Mouse (Mus musculus) ES-E14 (cell line): ENCODE results near the gene Nags. TPM values are rescaled to one million over a fixed set of nuclear protein-coding genes. Genes with fewer than 3 reads are reported as not detected.

Source experiments
- DNase-seq: peaks from one replicate; pipeline ENCODE4 v3.0.0-alpha.2; 2013; ENCODE audit warnings: low read depth, low spot score
- H3K27ac ChIP-seq: 2 replicates; pipeline ENCODE4 v1.5.1; 2012; ENCODE audit warnings: low read depth, mild to moderate bottlenecking, low read length, moderate library complexity, mixed read lengths; ENCODE audit not compliant: poor library complexity, insufficient read depth, severe bottlenecking
- H3K36me3 ChIP-seq: 2 replicates; pipeline ENCODE4 v1.6.1; 2012; ENCODE audit warnings: mild to moderate bottlenecking, low read length, moderate library complexity, mixed read lengths; ENCODE audit not compliant: control insufficient read depth, poor library complexity, insufficient read depth, severe bottlenecking
- H3K4me1 ChIP-seq, 2 experiments: fragments of 150-350 bp in 1 of 2; sonication (generic) in 1 of 2; 2 replicates each; pipeline ENCODE4 v1.6.1; 2012; ENCODE audit warnings: low read length in 2 of 2, mild to moderate bottlenecking in 1 of 2, mixed read lengths in 1 of 2; ENCODE audit not compliant: control insufficient read depth in 2 of 2, insufficient read depth in 2 of 2, poor library complexity in 1 of 2
- H3K4me3 ChIP-seq, 2 experiments: fragments of 150-350 bp in 1 of 2; sonication (generic) in 1 of 2; 2 replicates each; pipeline ENCODE4 v1.5.1; 2012; ENCODE audit warnings: low read length in 2 of 2, low read depth in 1 of 2, mild to moderate bottlenecking in 1 of 2, mixed read lengths in 1 of 2; ENCODE audit not compliant: insufficient read depth in 1 of 2, poor library complexity in 1 of 2, severe bottlenecking in 1 of 2
- H3K9ac ChIP-seq: 2 replicates; pipeline ENCODE4 v1.6.1; 2012; ENCODE audit warnings: low read depth, mild to moderate bottlenecking, low read length, mixed read lengths; ENCODE audit not compliant: poor library complexity, insufficient read depth, severe bottlenecking
- H3K9me3 ChIP-seq: fragments of 150-350 bp; sonication (generic); 2 replicates; pipeline ENCODE4 v1.6.1; 2012; ENCODE audit warnings: low read depth, mild to moderate bottlenecking, low read length; ENCODE audit not compliant: control insufficient read depth, insufficient read depth
- CHD2 ChIP-seq: IDR thresholded peaks from 2 replicates; pipeline ENCODE4 v1.6.1; 2014; ENCODE audit warnings: mild to moderate bottlenecking, low read depth, low read length, inconsistent platforms
- HCFC1 ChIP-seq: IDR thresholded peaks from 2 replicates; pipeline ENCODE4 v1.6.1; 2012; ENCODE audit warnings: low read length, inconsistent platforms, borderline replicate concordance; ENCODE audit not compliant: insufficient read depth
- MAFK ChIP-seq: IDR thresholded peaks from 2 replicates; pipeline ENCODE4 v1.6.1; 2014; ENCODE audit warnings: mild to moderate bottlenecking, low read depth, low read length, inconsistent platforms; ENCODE audit not compliant: insufficient read depth
- ZC3H11A ChIP-seq: IDR thresholded peaks from 2 replicates; pipeline ENCODE4 v1.6.1; 2012; ENCODE audit warnings: low read depth, mild to moderate bottlenecking, inconsistent platforms, low read length, borderline replicate concordance
- ZNF384 ChIP-seq: IDR thresholded peaks from 2 replicates; pipeline ENCODE4 v1.6.1; 2012; ENCODE audit warnings: low read depth, low read length, inconsistent platforms
- in situ Hi-C, 2 experiments: fragments of 600-800 bp; cut with MboI; formaldehyde crosslinking; loops; one replicate each; pipeline ENCODE4 v1.15.1; 2025; ENCODE audit warnings: low sequenced_read_pairs in 2 of 2, inconsistent platforms in 1 of 2; ENCODE audit not compliant: unreplicated experiment in 2 of 2
- total RNA-seq: library from RNA; depleted of rRNA; stranded (reverse); fragments of 300-350 nt; gene quantifications from 2 replicates; pipeline ENCODE4 v1.2.3, GENCODE M21; 2012; rRNA removed

Gene Nags
- 0.45 and 0.90 TPM in 2 replicates for total RNA-seq

- H3K36me3 ChIP-seq = no peaks in the 10 kb centered on the region
- H3K27ac ChIP-seq = no peak within 1 kb of the TSS
- H3K9me3 ChIP-seq = no peaks in the 10 kb centered on the region
- in situ Hi-C loops = no loop called here
- peak within 1 kb of the TSS; percentile 57 to 61 for H3K4me3 ChIP-seq
- no peak for DNase-seq
- TF ChIP-seq CHD2 (no peak), HCFC1 (no peak), ZC3H11A (no peak), ZNF384 (no peak), MAFK (no peak)
- 0 out of 2 replicates have a peak within 1 kb of the TSS, but pooled peaks have one; percentile 22 for H3K9ac ChIP-seq
- peaks cover 2 to 8% of the 10 kb centered on the region in 2 experiments; a peak in 3 of 4 replicates for H3K4me1 ChIP-seq
Measured at GRCm38 (mm10) chr11:102145471-102146001, at the start of gene Nags. Gene Nags (plus strand): TSS chr11:102145513.

- no peak for DNase-seq
- Histone ChIP-seq H3K36me3 (no peaks in the 10 kb centered on the region), H3K27ac (no peak overlapping the region), H3K9me3 (no peaks in the 10 kb centered on the region), H3K9ac (no peak overlapping the region), H3K4me1 (peaks cover 3 to 17% of the 10 kb centered on the region in 2 experiments; a peak in 3 of 4 replicates), H3K4me3 (no peak overlapping the region)
- in situ Hi-C loops = no loop called here
- TF ChIP-seq ZNF384 = no peak
- TF ChIP-seq MAFK = no peak
- no peak for TF ChIP-seq ZC3H11A
- no peak for TF ChIP-seq HCFC1
- no peak for TF ChIP-seq CHD2
Measured at GRCm38 (mm10) chr11:102095676-102096075, 49.6 kb upstream of the Nags start.

- in situ Hi-C loops = no loop called here
- H3K4me1 ChIP-seq = peaks cover 3 to 17% of the 10 kb centered on the region in 2 experiments; a peak in 3 of 4 replicates
- H3K4me3 ChIP-seq = peak overlapping the region; percentile 20 to 28; a peak in 1 of 4 replicates
- H3K27ac ChIP-seq = no peak overlapping the region
- H3K36me3 ChIP-seq = no peaks in the 10 kb centered on the region
- TF ChIP-seq CHD2 (no peak), ZC3H11A (no peak), HCFC1 (no peak), MAFK (no peak), ZNF384 (no peak)
- H3K9me3 ChIP-seq = no peaks in the 10 kb centered on the region
- DNase-seq = no peak
- 0 out of 2 replicates have a peak overlapping the region, but pooled peaks have one; percentile 23 for H3K9ac ChIP-seq
Measured at GRCm38 (mm10) chr11:102096446-102096845, 48.9 kb upstream of the Nags start.

GRCm38 (mm10) chr11:102096887-102097391 lies 48.4 kb upstream of the Nags start:
- peaks cover 3 to 17% of the 10 kb centered on the region in 2 experiments; a peak in 3 of 4 replicates for H3K4me1 ChIP-seq
- peak overlapping the region; percentile 35 to 67 for H3K4me3 ChIP-seq
- TF ChIP-seq MAFK (no peak), HCFC1 (0 out of 2 replicates have a peak, but pooled peaks have one; percentile 29), ZC3H11A (no peak), ZNF384 (no peak)
- H3K36me3 ChIP-seq = no peaks in the 10 kb centered on the region
- H3K9me3 ChIP-seq = no peaks in the 10 kb centered on the region
- H3K27ac ChIP-seq = no peak overlapping the region
- peak; percentile 81 for DNase-seq
- in situ Hi-C loops = no loop called here
- peak overlapping the region; percentile 45 for H3K9ac ChIP-seq

- Histone ChIP-seq H3K27ac (no peak within 1 kb of the TSS), H3K4me3 (no peak within 1 kb of the TSS), H3K4me1 (peaks cover 3 to 16% of the 10 kb centered on the region in 2 experiments; a peak in 3 of 4 replicates), H3K9me3 (no peaks in the 10 kb centered on the region), H3K36me3 (no peaks in the 10 kb centered on the region), H3K9ac (no peak within 1 kb of the TSS)
- no peak for DNase-seq
- in situ Hi-C loops = no loop called here
- TF ChIP-seq ZNF384 = no peak
- TF ChIP-seq CHD2 = no peak
- no peak for TF ChIP-seq HCFC1
- no peak for TF ChIP-seq MAFK
- TF ChIP-seq ZC3H11A = no peak
Measured at GRCm38 (mm10) chr11:102101219-102101618, 44.1 kb upstream of the Nags start, which contains the start of gene Ppy. Gene Ppy (minus strand): TSS chr11:102101319.
